Mouse (Mus musculus) spleen, postnatal 36 days (tissue): ENCODE measurements around the gene Serpinb12.
A peak's percentile ranks its signal among the peaks of the same experiment; 100 is the strongest.
"Not testable (repeated sequence)": the region's sequence is repeated elsewhere in the genome, so short reads cannot be mapped to it uniquely, and the experiment has no call there.

ENCODE experiments used
- DNase-seq, 2 experiments: peaks; one replicate each; pipeline ENCODE4 v3.0.0; 2022; ENCODE audit warnings: low spot score in 2 of 2, mixed read lengths in 1 of 2

Serpinb12 gene

GRCm38 (mm10) chr1:106934265-106934664 lies at the start of gene Serpinb12:
Gene Serpinb12, plus strand, starts transcription at chr1:106934449.
- no peak for DNase-seq

- DNase-seq: not testable (repeated sequence)
Observed at GRCm38 (mm10) chr1:106895142-106895541, 39.1 kb upstream of the Serpinb12 start.

- DNase-seq: peak in 1 of 2 experiments; percentile 1
Observed at GRCm38 (mm10) chr1:106901406-106901805, 32.8 kb upstream of the Serpinb12 start.

- DNase-seq: peak in 1 of 2 experiments; percentile 25
Observed at GRCm38 (mm10) chr1:106931954-106932353, 2.3 kb upstream of the Serpinb12 start.

GRCm38 (mm10) chr1:106933658-106934057 lies 591 bp upstream of the Serpinb12 start:
- no peak for DNase-seq

- no peak for DNase-seq
Observed at GRCm38 (mm10) chr1:106947217-106947616, 13.0 kb downstream of the Serpinb12 start.

- no peak for DNase-seq
Observed at GRCm38 (mm10) chr1:106959981-106960380, 25.7 kb downstream of the Serpinb12 start.

- no peak for DNase-seq
Observed at GRCm38 (mm10) chr1:106961023-106961422, 26.8 kb downstream of the Serpinb12 start.

- no peak for DNase-seq
Observed at GRCm38 (mm10) chr1:106980684-106981083, 46.4 kb downstream of the Serpinb12 start, which contains the start of gene Serpinb13. Gene Serpinb13, plus strand, starts transcription at chr1:106980984.

GRCm38 (mm10) chr1:106983092-106983491 lies 48.8 kb downstream of the Serpinb12 start:
- DNase-seq: no peak

GRCm38 (mm10) chr1:106983865-106984264 lies 49.6 kb downstream of the Serpinb12 start:
- no peak for DNase-seq

- no peak for DNase-seq
Observed at GRCm38 (mm10) chr1:107000424-107000823, 66.2 kb downstream of the Serpinb12 start.

- no peak for DNase-seq
Observed at GRCm38 (mm10) chr1:107001754-107002153, 67.5 kb downstream of the Serpinb12 start.

- no peak for DNase-seq
Observed at GRCm38 (mm10) chr1:107006316-107006715, 72.1 kb downstream of the Serpinb12 start.
